Mouse (Mus musculus) kidney, embryonic 14.5 days (tissue): Measurements from ENCODE around the gene Lrrc29. TPM values are rescaled to one million over a fixed set of nuclear protein-coding genes. Genes with fewer than 3 reads are reported as not detected.

Experiments used
- microRNA counts: library from miRNA; unstranded; fragments of <30 nt; microRNA quantifications from one replicate; lab custom pipeline; 2017
- microRNA-seq: library from miRNA; unstranded; fragments of <30 nt; microRNA quantifications from one replicate; pipeline ENCODE4, GENCODE M21; 2016
- polyA plus RNA-seq: library from polyadenylated mRNA; unstranded; fragments of >200 nt; fragmentation: Nextera tagmentation; extraction: Ambion mirVana; gene quantifications from 2 replicates; pipeline ENCODE4 v1.2.1, GENCODE M21; 2014

Lrrc29 gene
- polyA plus RNA-seq, 1 experiment from 2014 or later, result 2.1 TPM

MicroRNAs within 50 kb of the gene (microRNA counts, 519-probe panel; counts per million panel counts)
- 2,943 counts per million, percentile 7 among the panel's probes with 10 or more counts for microRNA mmu-miR-328 (lab: Ali Mortazavi, UCI)

Small RNA genes lying within 50 kb of the gene (microRNA-seq; reads per million reads assigned to microRNA genes)
- gene Gm27320, result not detected
- gene Mir328, result 185 reads per million, percentile 62 among the genes with 10 or more reads in this experiment

Other genes starting within 250 kb of the Lrrc29 start
- not detected in 2 replicates for gene Ces3b, start 242.5 kb downstream of the Lrrc29 start, polyA plus RNA-seq
- not detected in 2 replicates for gene Ces4a, start 194.5 kb downstream of the Lrrc29 start, polyA plus RNA-seq
- gene Cbfb, start 155.6 kb downstream of the Lrrc29 start, polyA plus RNA-seq, result 73.9 and 96.5 TPM in 2 replicates
- 18.3 and 28.8 TPM in 2 replicates for gene D230025D16Rik, start 101.1 kb downstream of the Lrrc29 start, polyA plus RNA-seq
- gene B3gnt9, start 71.1 kb downstream of the Lrrc29 start, polyA plus RNA-seq, result 6.9 and 7.3 TPM in 2 replicates
- 13.1 and 15.7 TPM in 2 replicates for gene Tradd, start 61.7 kb downstream of the Lrrc29 start, polyA plus RNA-seq
- gene Fbxl8, start 61.6 kb downstream of the Lrrc29 start, polyA plus RNA-seq, result 1.5 and 1.9 TPM in 2 replicates
- gene Hsf4, start 56.5 kb downstream of the Lrrc29 start, polyA plus RNA-seq, result not detected in 2 replicates
- 0.85 and 1.1 TPM in 2 replicates for gene Nol3, start 50.1 kb downstream of the Lrrc29 start, polyA plus RNA-seq
- gene 4931428F04Rik, start 36.4 kb downstream of the Lrrc29 start, polyA plus RNA-seq, result 4.3 and 10.4 TPM in 2 replicates
- gene Exoc3l, start 30.2 kb downstream of the Lrrc29 start, polyA plus RNA-seq, result 13.1 and 17.8 TPM in 2 replicates
- gene E2f4, start 28.6 kb downstream of the Lrrc29 start, polyA plus RNA-seq, result 103 and 117 TPM in 2 replicates
- gene Elmo3, start 20.7 kb downstream of the Lrrc29 start, polyA plus RNA-seq, result 6.1 and 9.4 TPM in 2 replicates
- gene Tmem208, start 76 bp upstream of the Lrrc29 start, polyA plus RNA-seq, result 120 and 142 TPM in 2 replicates
- gene Fhod1, start 21.7 kb upstream of the Lrrc29 start, polyA plus RNA-seq, result 5.1 and 6.0 TPM in 2 replicates
- 2.6 and 4.0 TPM in 2 replicates for gene Slc9a5, start 22.6 kb upstream of the Lrrc29 start, polyA plus RNA-seq
- 0.43 and 1.2 TPM in 2 replicates for gene Plekhg4, start 47.0 kb upstream of the Lrrc29 start, polyA plus RNA-seq
- gene Kctd19, start 87.2 kb upstream of the Lrrc29 start, polyA plus RNA-seq, result not detected in 2 replicates
- gene Lrrc36, start 87.3 kb upstream of the Lrrc29 start, polyA plus RNA-seq, result 0.21 TPM in 1 of 2 replicates, not detected in the other
- gene Tppp3, start 145.2 kb upstream of the Lrrc29 start, polyA plus RNA-seq, result 18.3 and 22.3 TPM in 2 replicates
- gene Zdhhc1, start 170.6 kb upstream of the Lrrc29 start, polyA plus RNA-seq, result 27.4 and 37.3 TPM in 2 replicates
- 32.9 and 40.2 TPM in 2 replicates for gene Hsd11b2, start 192.5 kb upstream of the Lrrc29 start, polyA plus RNA-seq
- 73.9 and 90.1 TPM in 2 replicates for gene Atp6v0d1, start 239.8 kb upstream of the Lrrc29 start, polyA plus RNA-seq